17 mouse cellular contexts compared by ENCODE assay signal in the genomic region with DNA sequence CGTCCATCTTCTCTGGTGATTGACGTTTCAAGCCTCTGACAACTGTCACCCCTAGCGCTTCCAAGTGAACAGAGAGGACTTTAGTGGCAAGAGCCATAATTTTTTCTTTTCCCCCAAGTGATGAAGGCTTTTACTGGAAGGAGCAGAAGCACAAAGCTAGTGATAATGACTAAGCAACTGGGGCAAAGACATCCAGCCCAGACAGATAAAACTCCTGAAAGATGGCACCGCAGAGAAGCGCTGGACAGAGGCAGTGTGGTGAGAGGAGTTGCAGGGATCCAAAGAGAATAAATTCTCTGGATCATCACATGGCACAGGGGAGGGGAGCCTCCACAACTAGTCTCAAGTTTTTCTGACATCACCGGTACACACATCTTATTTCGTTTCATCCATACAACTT. TPM values are rescaled to one million over a fixed set of nuclear protein-coding genes. Genes with fewer than 3 reads are reported as not detected.
DNase-seq lines count a peak whose midpoint lies in the region; ATAC-seq lines count a peak whose summit lies in the region.
"Had no signal": no experiment of that assay in that cellular context is flagged by ENCODE, and none has a peak within 500 bp of the region (broad histone marks: within the 10 kb centered on the region; RNA-seq: fewer than 3 reads in every experiment).

No protein-coding gene starts in this region.

- peaks cover 25% of the 10 kb centered on the region for H3K4me1 ChIP-seq in heart, embryonic 13.5 days
- peaks cover 19% of the 10 kb centered on the region for H3K4me1 ChIP-seq in heart, embryonic 10.5 days
- H3K4me1 ChIP-seq in liver, embryonic 16.5 days (ENCODE audit: control insufficient read depth, low read depth, low read length), result peaks cover 57% of the 10 kb centered on the region
- peaks cover 5% of the 10 kb centered on the region; the same call in 1 of the 2 replicates for H3K4me1 ChIP-seq in midbrain, embryonic 16.5 days (ENCODE audit: control insufficient read depth, insufficient read depth, low read length)

- peaks cover 56% of the 10 kb centered on the region for H3K27me3 ChIP-seq in heart, embryonic 13.5 days (replicated peaks)
- H3K27me3 ChIP-seq in heart, embryonic 10.5 days (ENCODE audit: insufficient read depth, poor library complexity, severe bottlenecking), result peaks cover 67% of the 10 kb centered on the region
- H3K27me3 ChIP-seq in liver, embryonic 16.5 days (ENCODE audit: control insufficient read depth, insufficient read depth, low read depth, low read length), result no peaks in the 10 kb centered on the region; the same call in none of the 2 replicates
- H3K27me3 ChIP-seq in midbrain, embryonic 16.5 days (ENCODE audit: control insufficient read depth, insufficient read depth, low read depth, low read length), result peaks cover 10% of the 10 kb centered on the region; the same call in 1 of the 2 replicates

- peak overlapping the region; percentile 22 for H3K4me2 ChIP-seq in heart, embryonic 13.5 days
- H3K4me2 ChIP-seq in liver, embryonic 16.5 days (ENCODE audit: low read depth, low read length), result peak overlapping the region; percentile 65
- no peak overlapping the region for H3K4me2 ChIP-seq in midbrain, embryonic 16.5 days (ENCODE audit: low read length)

- no peak overlapping the region for H3K4me3 ChIP-seq in heart, embryonic 13.5 days
- H3K4me3 ChIP-seq in heart, embryonic 10.5 days, result no peak overlapping the region
- peak overlapping the region; percentile 94 for H3K4me3 ChIP-seq in liver, embryonic 16.5 days (ENCODE audit: low read depth, low read length)
- no peak overlapping the region for H3K4me3 ChIP-seq in midbrain, embryonic 16.5 days (ENCODE audit: low read depth, low read length)

- H3K27ac ChIP-seq in heart, embryonic 13.5 days (replicated peaks), result no peak overlapping the region
- no peak overlapping the region for H3K27ac ChIP-seq in heart, embryonic 10.5 days
- peak overlapping the region; percentile 84 for H3K27ac ChIP-seq in liver, embryonic 16.5 days (ENCODE audit: low read length)
- no peak overlapping the region for H3K27ac ChIP-seq in midbrain, embryonic 16.5 days (ENCODE audit: low read length)
- H3K27ac ChIP-seq: embryonic facial prominence, embryonic 10.5 days; stomach, embryonic 15.5 days had no signal

- no peak for DNase-seq in heart, embryonic 10.5 days (ENCODE audit: low spot score)
- peak; percentile 21 for DNase-seq in brain, adult 2 months (ENCODE audit: low read depth, low spot score)
- DNase-seq in testis, postnatal 10 days (ENCODE audit: low spot score), result no peak
- DNase-seq: adrenal gland, postnatal 10 days; forebrain, postnatal 0 days; gastrocnemius, postnatal 10 days; kidney, adult 11 months; kidney, postnatal 10 days; lung, postnatal 14 days; right cerebral cortex, postnatal 14 days had no signal

- ATAC-seq in heart, embryonic 13.5 days (ENCODE audit: extremely low read depth, insufficient number of reproducible peaks, low FRiP score, low TSS enrichment), result no peak
- ATAC-seq in erythroid progenitor cell, adult 5-6 weeks (replicated peaks; ENCODE audit: low FRiP score, poor library complexity, severe bottlenecking), result peak; percentile 60
- ATAC-seq in liver, embryonic 16.5 days (ENCODE audit: low read depth), result peak; percentile 25
- no peak for ATAC-seq in midbrain, embryonic 16.5 days
- ATAC-seq: forebrain, postnatal 0 days; hindbrain, embryonic 16.5 days had no signal

- WGBS in heart, embryonic 13.5 days, result 61% methylated on average over 7 of the region's 7 CpGs
- WGBS in heart, embryonic 10.5 days, result 46% methylated on average over 7 of the region's 7 CpGs
- 32% methylated on average over 7 of the region's 7 CpGs for WGBS in liver, embryonic 16.5 days (ENCODE audit: insufficient replicate concordance)
- WGBS in midbrain, embryonic 16.5 days, result 71% methylated on average over 7 of the region's 7 CpGs

- no peaks in the 10 kb centered on the region for H3K9me3 ChIP-seq in heart, embryonic 13.5 days
- H3K9me3 ChIP-seq in heart, embryonic 10.5 days, result no peaks in the 10 kb centered on the region
- no peaks in the 10 kb centered on the region for H3K9me3 ChIP-seq in liver, embryonic 16.5 days (replicated peaks; ENCODE audit: control insufficient read depth, low read length)
- no peaks in the 10 kb centered on the region for H3K9me3 ChIP-seq in midbrain, embryonic 16.5 days (replicated peaks; ENCODE audit: control insufficient read depth, low read length, poor library complexity, severe bottlenecking)
- H3K9me3 ChIP-seq: embryonic facial prominence, embryonic 10.5 days; stomach, embryonic 15.5 days had no signal

- H3K36me3 ChIP-seq in heart, embryonic 13.5 days, result no peaks in the 10 kb centered on the region
- no peaks in the 10 kb centered on the region for H3K36me3 ChIP-seq in heart, embryonic 10.5 days
- H3K36me3 ChIP-seq in liver, embryonic 16.5 days (ENCODE audit: control insufficient read depth, insufficient read depth), result no peaks in the 10 kb centered on the region
- no peaks in the 10 kb centered on the region for H3K36me3 ChIP-seq in midbrain, embryonic 16.5 days (ENCODE audit: control insufficient read depth, insufficient read depth, low read length)
- H3K36me3 ChIP-seq: embryonic facial prominence, embryonic 10.5 days; stomach, embryonic 15.5 days had no signal

- no peak overlapping the region for H3K9ac ChIP-seq in heart, embryonic 13.5 days
- H3K9ac ChIP-seq in liver, embryonic 16.5 days (ENCODE audit: low read depth, low read length), result peak overlapping the region; percentile 63
- no peak overlapping the region for H3K9ac ChIP-seq in midbrain, embryonic 16.5 days (ENCODE audit: low read depth, low read length)
- H3K9ac ChIP-seq: stomach, embryonic 15.5 days had no signal

RNA-seq across cellular contexts. Expression of a gene that starts 21.6 kb away (rescaled TPM):
- polyA plus RNA-seq in heart, embryonic 13.5 days (2015; fragmentation: Nextera tagmentation; extraction: Ambion mirVana), result 0.79 and 1.2 TPM in 2 replicates
- polyA plus RNA-seq in heart, embryonic 10.5 days (2016; fragmentation: Nextera tagmentation; extraction: Ambion mirVana), result 3.0 and 3.5 TPM in 2 replicates
- 44.0 and 57.0 TPM in 2 replicates for total RNA-seq in erythroid progenitor cell, adult 5-6 weeks (2015; ENCODE audit: low replicate concordance)
- total RNA-seq in erythroid progenitor cell, adult 5-6 weeks (2017; ENCODE audit: low replicate concordance), result 36.5 and 43.3 TPM in 2 replicates
- polyA plus RNA-seq in liver, embryonic 16.5 days (2015; fragmentation: Nextera tagmentation; extraction: Ambion mirVana), result 12.8 and 15.2 TPM in 2 replicates
- 3.4 and 3.8 TPM in 2 replicates for polyA plus RNA-seq in midbrain, embryonic 16.5 days (2015; fragmentation: Nextera tagmentation; extraction: Ambion mirVana)

RNA-seq across cellular contexts. Expression of a gene that starts 30.3 kb away (rescaled TPM):
- 37.2 and 41.9 TPM in 2 replicates for polyA plus RNA-seq in heart, embryonic 13.5 days (2015; fragmentation: Nextera tagmentation; extraction: Ambion mirVana)
- 40.1 and 44.5 TPM in 2 replicates for polyA plus RNA-seq in heart, embryonic 10.5 days (2016; fragmentation: Nextera tagmentation; extraction: Ambion mirVana)
- 7.6 and 12.6 TPM in 2 replicates for total RNA-seq in erythroid progenitor cell, adult 5-6 weeks (2015; ENCODE audit: low replicate concordance)
- 0.23 and 2.2 TPM in 2 replicates for total RNA-seq in erythroid progenitor cell, adult 5-6 weeks (2017; ENCODE audit: low replicate concordance)
- 15.0 and 16.6 TPM in 2 replicates for polyA plus RNA-seq in liver, embryonic 16.5 days (2015; fragmentation: Nextera tagmentation; extraction: Ambion mirVana)
- polyA plus RNA-seq in midbrain, embryonic 16.5 days (2015; fragmentation: Nextera tagmentation; extraction: Ambion mirVana), result 36.9 and 39.2 TPM in 2 replicates

Comparison
In these comparisons a context has a peak if more than half of its experiments do, and no peak if none do; other contexts are left out.
1. ATAC-seq: peak in erythroid progenitor cell, adult 5-6 weeks (single experiment) and liver, embryonic 16.5 days (single experiment); none in heart, embryonic 13.5 days (single experiment) and midbrain, embryonic 16.5 days (single experiment).